Mouse (Mus musculus): Measurements from ENCODE around the gene Atp4b.

The Atp4b gene

DNA sequence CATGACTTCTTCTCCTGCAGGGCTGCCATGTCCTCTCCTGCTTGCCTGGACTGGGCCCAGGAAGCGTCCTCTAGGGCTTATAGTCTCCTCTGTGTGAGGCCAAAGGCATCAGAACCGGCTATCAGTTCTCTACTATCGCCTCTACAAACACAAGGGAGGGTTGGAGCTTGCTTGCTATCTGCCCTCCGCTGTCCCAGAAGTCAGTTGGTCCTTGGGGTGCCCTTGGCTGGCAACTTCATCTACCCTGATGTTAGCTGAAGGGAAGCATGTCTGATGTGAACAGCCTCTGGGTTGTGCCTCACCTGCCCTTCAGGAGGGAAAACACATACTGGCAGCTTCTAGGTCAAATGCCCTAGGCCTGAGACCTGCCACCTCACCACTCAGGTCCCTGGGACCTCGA, at the start of gene Atp4b:
Atp4b (minus strand) TSS at position 101 of the 400 bp plus-strand sequence.
- no peak for DNase-seq (ENCODE audit: extremely low spot score, low spot score)

DNA sequence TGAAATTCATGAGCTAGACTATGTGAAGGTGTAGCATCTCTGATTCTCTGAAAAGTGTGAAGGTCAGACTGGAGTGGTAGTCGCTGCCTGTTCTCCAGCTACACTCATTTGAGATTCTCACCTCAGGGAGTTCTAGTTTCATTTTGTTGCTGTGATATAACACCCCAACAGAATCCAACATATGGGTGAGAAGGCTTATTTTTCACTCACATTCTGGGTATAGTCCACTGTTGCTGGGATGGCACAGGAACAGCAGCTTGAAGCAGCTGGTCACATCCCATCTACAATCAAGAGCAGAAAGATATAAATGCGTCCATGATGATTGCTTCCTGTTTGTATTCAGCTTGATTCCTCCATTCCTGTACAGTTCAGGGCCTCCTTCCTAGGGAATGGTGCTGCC, 45.5 kb upstream of the Atp4b start:
- no peak for DNase-seq (ENCODE audit: extremely low spot score, low spot score)

DNA sequence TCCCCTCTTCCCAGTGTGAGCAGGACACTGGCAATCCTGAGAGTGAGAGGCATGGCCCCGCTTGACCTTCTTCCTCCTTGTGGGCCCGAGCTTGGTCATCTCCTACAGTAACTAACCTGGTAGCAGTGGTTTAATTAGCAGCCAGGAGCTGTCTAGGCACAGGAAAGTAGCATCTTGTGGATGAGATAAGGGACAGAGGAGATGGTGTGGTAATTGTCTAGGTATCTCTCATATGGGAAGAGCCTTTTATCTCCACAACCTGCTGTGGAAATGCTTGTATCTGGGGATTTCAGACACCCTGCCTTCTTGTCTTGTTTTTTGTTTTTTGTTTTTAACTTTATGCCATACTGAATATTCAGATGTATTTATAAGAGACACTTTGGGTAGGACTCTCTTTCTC, 40.9 kb upstream of the Atp4b start:
- no peak for DNase-seq (ENCODE audit: extremely low spot score, low spot score)

DNA sequence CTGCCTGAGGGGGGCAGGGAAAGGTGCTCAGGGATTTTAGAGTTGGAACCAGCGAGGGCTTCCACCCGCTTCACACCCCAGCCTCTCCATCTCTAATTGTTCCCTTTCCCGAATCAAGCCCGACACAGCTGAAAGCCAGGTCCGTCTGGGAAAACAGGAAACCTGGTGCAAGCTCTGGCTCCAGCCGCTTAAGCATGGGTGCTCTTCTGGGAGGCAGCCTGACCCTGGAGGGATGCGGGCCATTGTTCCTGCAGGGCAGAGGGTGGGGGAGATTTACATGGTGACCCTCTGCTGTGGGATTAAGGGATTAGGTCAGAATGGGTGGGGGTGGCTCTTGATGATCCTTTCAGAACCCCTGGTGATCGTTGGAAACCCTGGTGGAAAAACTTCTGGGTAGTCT, 39.4 kb upstream of the Atp4b start:
- DNase-seq (ENCODE audit: extremely low spot score, low spot score), result no peak

DNA sequence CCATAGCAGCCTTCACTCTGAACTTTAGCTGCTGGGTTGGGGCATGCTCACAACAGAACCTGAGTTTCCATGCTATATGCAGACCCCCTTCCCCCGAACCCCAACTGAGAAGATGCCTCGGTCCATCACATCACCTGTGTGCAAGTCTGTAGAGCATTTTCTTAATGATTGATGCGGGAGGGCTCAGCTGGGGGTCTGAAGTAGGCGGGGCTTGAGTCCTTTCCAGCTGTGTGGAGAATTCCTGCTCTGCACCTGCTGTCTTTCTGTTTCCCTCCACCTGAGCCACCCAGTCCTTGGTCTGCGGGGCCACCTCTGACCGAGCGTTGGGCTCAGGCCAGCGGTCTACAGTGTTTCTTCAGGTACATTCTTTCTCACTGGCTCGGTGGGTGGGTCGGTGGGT, 38.3 kb upstream of the Atp4b start, which contains the start of gene Tmem255b:
Tmem255b (plus strand) TSS at position 301 of the 400 bp plus-strand sequence.
- no peak for DNase-seq (ENCODE audit: extremely low spot score, low spot score)

DNA sequence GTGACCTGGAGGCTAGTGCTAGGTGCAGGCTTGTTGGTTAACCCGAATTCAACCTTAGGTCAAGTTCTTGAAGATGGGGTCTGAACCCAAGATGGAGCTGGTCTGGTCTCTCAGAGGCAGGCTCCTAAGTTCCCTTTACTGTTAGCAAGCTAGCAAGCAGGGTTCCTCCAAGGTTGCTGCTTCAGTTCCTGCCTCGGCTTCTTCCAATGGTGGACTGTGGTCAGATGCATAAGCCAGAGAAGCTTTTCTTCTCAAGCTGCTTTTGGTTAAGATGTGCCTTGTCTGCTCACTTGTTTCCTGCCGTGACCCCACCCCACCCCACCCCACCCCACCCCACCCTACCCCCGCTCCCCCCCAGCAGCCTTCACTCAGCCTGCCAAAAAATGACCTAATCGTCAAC, 36.5 kb upstream of the Atp4b start:
- DNase-seq (ENCODE audit: extremely low spot score, low spot score), result no peak

DNA sequence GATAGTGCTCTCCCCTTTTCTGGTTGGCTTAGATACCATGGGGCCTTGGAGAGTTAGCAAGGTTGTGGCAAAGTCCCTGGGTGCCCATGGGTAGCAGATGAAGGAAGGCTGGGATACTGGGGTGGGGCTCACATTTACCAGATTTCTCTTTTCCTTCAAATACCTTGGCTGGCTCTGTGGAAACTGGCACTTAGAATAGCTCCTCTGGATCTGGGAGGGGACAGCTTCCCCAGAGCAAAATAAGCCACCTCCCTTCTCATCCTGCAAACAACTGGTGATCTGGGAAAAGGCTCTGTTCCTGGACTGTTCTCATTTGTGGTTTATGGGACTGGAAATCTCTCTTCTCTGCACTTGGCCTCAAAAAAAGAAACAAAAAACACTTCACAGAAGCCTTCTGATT, 34.2 kb upstream of the Atp4b start:
- DNase-seq (ENCODE audit: extremely low spot score, low spot score), result no peak

DNA sequence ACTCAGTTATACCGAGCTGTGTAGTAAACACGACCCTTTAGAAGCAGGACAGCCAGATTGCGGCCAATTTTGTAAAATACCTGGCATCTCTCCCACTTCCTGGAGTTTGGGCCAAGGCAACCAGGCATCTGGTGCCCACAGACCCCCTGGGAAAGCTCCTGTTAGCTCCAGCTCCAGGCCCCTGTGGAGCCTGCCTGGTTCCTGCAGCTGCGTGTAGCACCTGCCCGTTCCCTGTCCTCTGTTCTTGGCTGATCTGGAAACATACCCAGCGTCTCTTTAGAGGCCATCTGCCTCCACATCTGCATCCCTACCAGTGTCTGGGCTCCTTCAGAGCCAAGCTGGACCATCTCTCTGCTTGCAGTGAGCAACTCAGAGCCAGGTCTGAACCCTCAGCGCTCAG, 33.8 kb upstream of the Atp4b start:
- DNase-seq (ENCODE audit: extremely low spot score, low spot score), result no peak

DNA sequence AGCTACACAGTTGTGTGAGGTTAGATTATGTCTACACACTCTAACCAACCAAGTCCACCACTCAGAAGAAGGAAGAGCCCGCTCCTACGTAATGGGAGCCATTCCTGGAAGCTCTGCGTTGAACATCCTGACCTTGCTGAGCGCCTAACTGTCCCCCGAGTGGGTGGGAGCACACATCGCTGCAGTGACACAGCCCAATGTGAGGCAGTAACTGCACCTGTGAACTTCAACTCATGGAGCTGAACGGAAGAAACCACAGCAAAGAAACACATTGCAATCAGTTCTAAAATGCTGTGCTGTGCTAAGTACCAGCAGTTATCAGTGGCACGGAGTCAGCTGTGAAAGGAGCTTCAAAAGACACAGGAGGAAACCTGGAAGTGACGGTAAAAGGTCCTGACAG, 31.5 kb upstream of the Atp4b start:
- DNase-seq (ENCODE audit: extremely low spot score, low spot score), result no peak

DNA sequence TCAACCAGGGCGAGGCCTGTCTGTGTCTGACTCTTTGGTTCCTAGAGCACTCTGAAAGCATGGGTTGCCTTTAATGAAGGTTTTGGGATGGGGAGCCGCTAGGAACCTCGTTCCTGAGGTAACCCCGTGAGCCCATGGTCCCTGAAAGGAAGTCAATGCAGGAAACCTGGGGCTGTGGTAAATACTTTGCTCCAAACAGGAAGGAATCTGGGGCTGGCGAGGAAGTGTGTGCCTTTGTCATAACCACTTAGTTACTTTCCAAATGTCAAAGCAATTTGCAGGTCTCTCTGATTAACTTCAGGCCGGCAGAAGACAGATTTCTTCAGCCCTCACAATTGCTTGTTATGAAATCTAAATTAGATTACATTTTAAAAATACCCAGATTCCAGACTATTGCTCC, 30.7 kb upstream of the Atp4b start:
- DNase-seq (ENCODE audit: extremely low spot score, low spot score), result no peak

DNA sequence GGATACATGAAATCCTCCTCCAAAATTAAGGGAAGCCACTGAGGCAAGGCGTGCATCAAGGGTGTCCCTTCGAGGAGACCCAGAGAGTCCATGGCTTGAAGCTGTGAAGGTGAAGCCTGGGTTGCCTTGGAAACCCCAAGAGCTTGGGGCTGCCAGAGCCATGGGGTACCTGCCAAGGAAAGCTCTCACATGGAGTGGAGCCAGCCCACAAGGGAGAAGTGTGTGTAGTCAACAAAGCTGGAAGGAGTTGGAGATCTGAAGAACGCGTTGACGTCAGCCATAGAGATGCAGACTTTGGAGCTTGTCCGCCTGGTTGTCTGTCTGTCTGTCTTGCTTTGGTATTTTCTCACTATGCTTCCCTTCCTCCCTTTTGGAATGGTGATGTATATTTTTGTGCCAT, 24.3 kb upstream of the Atp4b start:
- no peak for DNase-seq (ENCODE audit: extremely low spot score, low spot score)

DNA sequence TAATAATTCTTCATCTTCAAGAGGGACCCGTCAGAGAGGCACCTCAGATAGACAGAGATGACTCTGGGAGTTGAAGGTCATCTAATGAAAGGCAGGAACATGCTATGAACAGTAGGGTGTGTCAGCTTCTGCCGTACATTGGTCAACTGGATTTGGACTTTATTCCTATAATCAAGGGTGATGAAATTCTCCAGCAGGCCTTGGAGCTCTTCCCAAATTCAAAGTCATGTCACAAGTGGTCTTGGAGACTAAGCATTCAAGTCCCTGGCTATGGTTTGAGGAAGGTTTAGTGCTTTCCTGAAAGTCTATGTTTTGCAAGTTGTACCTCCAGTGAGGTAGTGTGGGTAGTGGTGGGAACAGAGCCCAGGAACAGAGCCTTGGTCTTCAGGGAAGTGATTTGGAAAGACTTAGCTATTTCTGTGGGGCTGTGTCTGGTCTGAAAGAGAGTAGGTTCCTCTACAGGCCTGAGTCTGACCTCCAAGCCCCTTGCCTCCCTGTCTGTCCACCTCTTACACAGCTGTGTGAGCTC, 22.6 kb upstream of the Atp4b start:
- DNase-seq (ENCODE audit: extremely low spot score, low spot score), result no peak

DNA sequence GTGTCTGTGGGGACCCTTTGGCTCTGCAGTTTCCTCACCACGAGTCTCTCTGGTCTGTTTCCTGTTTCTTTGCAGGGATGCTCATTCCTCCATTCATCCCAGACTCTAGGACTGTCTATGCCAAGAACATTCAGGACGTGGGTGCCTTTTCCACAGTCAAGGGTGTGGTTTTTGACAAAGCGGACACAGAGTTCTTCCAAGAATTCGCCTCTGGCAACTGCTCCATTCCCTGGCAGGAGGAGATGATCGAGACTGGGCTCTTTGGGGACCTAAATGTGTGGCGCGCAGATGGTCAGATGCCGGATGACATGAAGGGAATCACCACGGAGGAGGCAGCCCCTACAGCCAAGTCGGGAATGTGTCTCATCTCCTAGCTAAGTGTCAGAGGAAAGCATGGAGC, 19.3 kb upstream of the Atp4b start:
- DNase-seq (ENCODE audit: extremely low spot score, low spot score), result no peak

DNA sequence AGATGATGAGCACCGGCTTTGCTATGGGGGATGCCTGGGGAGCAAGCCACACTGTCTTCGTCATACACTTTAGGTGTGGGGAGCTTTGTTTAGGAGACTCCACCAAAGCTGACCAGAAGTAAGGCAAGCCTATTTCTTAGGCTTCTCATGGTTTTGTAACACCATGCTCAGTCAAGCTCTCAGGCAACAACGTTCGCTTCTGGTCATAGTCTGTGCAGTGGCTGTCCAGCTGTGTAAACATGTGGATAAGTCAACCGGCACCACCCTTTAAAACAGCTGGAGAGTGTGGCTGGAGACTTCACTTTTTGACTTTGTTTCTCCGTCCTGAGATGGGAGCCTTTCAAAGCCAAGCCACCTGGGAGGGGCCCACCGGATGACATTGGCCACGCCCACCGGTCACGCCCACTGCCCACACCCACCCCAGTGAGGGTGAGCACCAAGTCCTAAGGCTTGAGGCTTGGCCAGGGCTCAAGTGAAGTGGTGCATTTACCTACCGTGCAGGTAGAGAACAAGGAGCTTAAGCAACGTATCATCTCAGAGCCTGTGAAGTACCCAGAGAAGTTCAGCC, 17.3 kb upstream of the Atp4b start:
- no peak for DNase-seq (ENCODE audit: extremely low spot score, low spot score)

DNA sequence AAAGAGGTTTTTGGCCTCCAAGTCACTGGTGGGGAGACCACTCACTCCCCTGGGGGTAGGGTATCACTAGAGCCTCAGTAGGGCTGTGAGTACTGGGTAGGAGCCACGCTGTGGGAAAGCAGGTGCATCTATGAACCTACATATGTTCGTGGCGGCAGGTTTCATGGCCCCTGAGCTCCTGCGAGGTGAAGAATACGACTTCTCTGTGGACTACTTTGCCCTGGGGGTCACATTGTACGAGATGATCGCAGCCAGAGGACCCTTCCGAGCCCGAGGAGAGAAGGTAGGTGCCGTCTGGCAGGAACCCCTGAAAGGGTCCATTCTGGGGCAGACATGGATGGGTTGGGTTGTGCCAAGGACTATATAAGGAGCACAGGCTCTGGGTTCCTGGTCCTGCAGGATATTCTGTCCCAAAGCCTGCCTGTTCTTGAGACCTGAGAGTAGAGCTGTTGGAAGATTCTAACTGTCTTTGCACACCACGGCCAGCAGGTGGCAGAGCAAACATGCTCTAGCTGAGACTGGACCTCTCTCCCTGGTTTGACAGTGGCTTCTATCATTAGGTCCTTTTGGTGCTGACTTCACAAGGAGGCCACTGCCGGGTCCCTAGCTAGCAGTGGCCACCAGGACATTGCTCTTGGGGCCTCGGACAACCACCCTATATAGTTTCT, 16.4 kb upstream of the Atp4b start:
- peak; percentile 63 for DNase-seq (ENCODE audit: extremely low spot score, low spot score)

DNA sequence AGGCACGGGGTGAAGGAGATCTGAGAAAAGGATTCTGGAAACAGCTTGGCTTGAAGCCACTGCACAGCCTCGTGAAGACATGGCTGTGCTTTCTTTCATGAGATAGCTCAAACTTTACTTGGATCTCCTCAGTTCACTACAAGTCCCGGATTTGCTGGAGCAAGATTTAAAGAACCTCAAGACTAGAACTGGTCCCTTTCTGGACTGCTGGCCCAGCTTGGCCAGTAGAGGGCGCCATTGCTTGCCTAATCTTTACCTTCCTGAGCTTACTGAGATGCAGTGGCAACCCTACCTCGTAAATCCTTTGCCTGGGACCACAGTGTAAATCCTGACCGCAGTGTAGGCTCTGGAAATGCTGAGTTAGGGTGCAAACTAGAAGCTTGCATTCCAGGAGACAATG, 15.0 kb upstream of the Atp4b start:
- peak; percentile 81 for DNase-seq (ENCODE audit: extremely low spot score, low spot score)

DNA sequence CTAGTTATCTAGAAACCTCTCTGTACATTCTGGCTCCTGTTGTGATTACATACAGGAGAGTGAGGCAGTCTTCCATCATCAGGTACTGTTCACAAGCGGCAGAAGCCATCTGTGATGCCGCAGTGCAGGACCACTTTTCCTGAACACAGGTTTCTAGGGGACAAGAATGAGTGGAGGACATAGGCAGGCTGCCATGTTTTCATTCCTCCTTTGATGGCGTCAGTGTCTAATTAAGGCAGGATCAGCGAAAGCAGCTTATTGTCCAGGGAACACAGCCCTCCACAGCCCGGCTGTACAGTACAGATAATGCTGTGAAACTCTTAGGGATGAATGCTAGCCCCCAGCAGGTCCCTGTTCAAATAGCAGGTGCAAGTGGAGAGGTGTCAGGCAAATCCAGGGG, 9.4 kb upstream of the Atp4b start:
- DNase-seq (ENCODE audit: extremely low spot score, low spot score), result no peak

DNA sequence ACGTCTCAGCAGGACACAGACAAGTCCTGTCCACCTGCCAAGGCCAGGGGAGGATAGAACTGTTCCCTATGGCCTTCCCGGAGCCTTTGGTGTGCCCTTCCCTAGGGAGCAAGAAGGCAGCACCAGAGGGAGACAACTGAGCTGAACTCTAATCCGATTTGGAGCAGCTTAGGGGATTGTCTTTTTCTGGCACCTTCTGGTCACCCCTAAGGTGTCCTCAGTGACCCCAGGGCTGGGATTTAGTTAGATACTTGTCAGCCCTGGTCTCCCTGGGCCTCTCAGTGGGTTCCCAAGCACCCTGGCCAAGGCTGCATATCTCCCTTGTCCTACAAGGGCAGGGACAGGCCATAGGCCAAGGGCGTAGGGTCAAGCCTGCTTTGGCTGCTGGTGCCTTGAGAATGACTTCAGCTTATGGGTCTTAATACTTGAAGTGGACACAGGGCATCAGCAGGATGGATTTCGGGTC, 8.1 kb upstream of the Atp4b start, which contains the start of gene Grk1:
Grk1 (plus strand) TSS at position 416 of the 466 bp plus-strand sequence.
- DNase-seq (ENCODE audit: extremely low spot score, low spot score), result no peak

DNA sequence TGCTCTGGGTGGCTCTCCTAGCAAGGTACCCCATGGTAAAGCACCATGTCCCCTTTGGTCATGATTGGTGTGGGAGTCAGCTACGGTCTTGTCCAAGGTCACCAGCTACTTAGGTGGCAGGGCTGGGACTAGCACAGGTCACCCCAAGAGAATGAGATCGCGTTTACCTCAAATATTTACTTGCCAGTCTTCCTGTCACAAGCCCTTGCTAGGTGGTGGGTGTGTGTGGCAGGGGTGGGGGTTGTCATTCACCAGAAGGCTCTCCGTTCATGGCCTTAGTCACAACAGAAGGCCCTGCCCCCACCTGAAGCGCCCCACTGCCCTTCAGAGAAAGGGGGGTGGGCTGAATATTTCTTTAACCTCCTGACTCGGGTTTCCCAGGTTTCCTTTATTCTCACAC, 6.9 kb upstream of the Atp4b start:
- no peak for DNase-seq (ENCODE audit: extremely low spot score, low spot score)

DNA sequence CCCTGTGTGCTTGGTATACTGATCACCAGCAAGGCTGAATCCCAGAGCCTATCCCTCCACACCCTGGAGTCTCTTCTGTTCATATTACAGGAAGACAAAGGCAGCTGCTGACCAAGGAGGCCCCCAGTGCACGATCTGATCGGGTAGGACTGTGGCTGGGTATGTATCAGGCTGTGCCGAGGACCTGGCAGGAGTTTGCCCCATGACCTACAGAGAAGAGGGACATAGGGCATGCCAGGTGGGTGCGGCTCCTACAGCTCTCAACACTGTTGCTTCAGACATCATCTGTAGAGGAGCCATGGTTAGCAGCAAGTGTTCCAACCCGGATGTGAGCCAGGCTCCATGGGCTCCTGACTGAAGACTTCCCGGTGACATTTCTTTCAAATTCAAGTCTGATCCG, 2.8 kb downstream of the Atp4b start:
- no peak for DNase-seq (ENCODE audit: extremely low spot score, low spot score)

DNA sequence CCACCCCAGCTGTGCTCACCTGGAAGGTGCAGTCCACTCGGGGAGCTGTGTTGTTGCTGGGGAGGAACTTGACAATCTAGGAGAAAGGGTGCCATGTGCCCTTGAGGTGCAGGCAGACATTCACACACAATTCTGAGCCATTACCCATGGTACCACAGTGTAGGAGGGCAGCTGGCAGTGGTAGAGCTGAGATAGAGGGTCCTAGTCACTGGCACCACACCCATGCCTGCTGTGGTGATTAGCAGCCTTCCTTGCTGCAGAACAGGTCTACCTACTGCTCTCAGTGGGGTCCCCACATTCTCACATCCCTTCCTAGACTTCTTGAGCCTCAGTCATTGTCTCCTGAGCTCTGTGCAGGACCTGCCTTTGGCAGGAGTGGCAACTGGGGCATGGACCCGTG, 7.9 kb downstream of the Atp4b start:
- no peak for DNase-seq (ENCODE audit: extremely low spot score, low spot score)

DNA sequence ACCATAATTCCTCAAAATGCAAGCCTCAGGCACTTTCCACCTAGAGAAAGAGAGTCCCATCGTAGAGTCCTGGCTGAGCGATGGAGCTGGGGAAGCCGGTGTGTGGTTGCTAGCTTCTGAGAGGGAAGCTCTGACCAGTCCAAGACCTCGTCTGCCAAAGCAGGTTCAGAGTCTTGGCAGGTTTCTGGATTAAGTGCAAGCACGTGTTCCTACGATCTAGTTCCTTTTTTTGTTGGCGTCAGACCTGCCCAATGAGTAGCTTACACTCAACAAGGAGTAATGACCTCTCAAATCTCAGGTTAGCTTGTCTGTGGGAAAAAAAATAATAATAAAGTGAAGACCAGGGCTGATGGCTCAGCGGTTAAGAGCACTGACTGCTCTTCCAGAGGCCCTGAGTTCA, 8.9 kb downstream of the Atp4b start:
- DNase-seq (ENCODE audit: extremely low spot score, low spot score), result no peak

DNA sequence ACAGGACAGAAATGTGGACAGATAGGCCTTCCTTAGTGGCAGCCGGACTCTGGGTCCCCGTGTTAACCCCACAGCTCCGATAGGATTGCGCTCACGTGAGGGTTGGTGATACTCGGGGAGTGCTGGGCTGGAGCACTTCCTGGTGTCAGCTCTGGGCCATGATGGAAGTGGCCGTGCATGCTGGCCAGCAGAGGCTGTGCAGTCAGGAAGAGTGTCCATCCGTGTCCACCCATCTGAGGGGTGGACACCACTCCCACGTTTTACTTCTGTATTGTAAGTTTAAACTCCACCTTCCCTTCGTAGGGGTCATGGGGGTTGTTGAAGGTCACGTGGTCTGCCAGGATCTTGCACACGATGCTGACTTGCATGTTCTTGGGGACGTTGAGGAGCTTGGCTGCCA, 10.3 kb downstream of the Atp4b start:
- no peak for DNase-seq (ENCODE audit: extremely low spot score, low spot score)

Measured in neural tube, embryonic 10.5 days (tissue).